In the genomic region with DNA sequence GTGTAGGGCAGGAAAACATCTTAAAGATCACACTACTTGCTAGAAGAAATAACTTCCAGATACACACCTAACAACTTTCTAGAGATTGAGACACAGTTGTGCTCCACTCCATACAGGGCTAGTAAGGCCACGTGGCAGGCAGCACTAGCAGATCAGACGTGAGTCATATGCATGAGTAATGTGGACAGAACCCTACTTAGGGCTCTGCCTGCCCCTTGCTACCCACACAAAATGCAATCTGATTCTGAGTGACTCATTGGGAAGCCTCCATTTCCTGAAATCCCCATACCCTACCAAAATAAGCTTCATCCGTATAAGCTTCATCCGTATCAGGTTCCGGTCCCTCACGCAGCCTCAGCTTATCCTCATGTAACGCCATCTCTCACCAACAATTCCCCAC, we compare ENCODE assay signal across 13 mouse cellular contexts. TPM values are rescaled to one million over a fixed set of nuclear protein-coding genes. Genes with fewer than 3 reads are reported as not detected.
A peak's percentile ranks its signal among the peaks of the same experiment; 100 is the strongest.
DNase-seq lines count a peak whose midpoint lies in the region; ATAC-seq lines count a peak whose summit lies in the region.
"Had no signal": no experiment of that assay in that cellular context is flagged by ENCODE, and none has a peak within 500 bp of the region (broad histone marks: within the 10 kb centered on the region; RNA-seq: fewer than 3 reads in every experiment).

No protein-coding gene starts in this region.

- no peaks in the 10 kb centered on the region for H3K9me3 ChIP-seq in embryonic facial prominence, embryonic 14.5 days (ENCODE audit: control insufficient read depth, low read length)
- H3K9me3 ChIP-seq in embryonic facial prominence, embryonic 10.5 days, result no peaks in the 10 kb centered on the region
- no peaks in the 10 kb centered on the region for H3K9me3 ChIP-seq in megakaryocyte, embryonic 14.5 days
- H3K9me3 ChIP-seq in stomach, embryonic 16.5 days (replicated peaks; ENCODE audit: control insufficient read depth, low read length), result no peaks in the 10 kb centered on the region

- H3K27me3 ChIP-seq in embryonic facial prominence, embryonic 14.5 days (replicated peaks; ENCODE audit: control insufficient read depth, insufficient read depth, low read length), result no peaks in the 10 kb centered on the region
- H3K27me3 ChIP-seq in embryonic facial prominence, embryonic 10.5 days (replicated peaks; ENCODE audit: low read depth, poor library complexity, severe bottlenecking), result no peaks in the 10 kb centered on the region
- no peaks in the 10 kb centered on the region for H3K27me3 ChIP-seq in megakaryocyte, embryonic 14.5 days (replicated peaks)
- no peaks in the 10 kb centered on the region for H3K27me3 ChIP-seq in stomach, embryonic 16.5 days (ENCODE audit: control insufficient read depth, insufficient read depth, low read length)

- whole genome bisulfite sequencing in embryonic facial prominence, embryonic 14.5 days, result 75% methylated on average over 7 of the region's 7 CpGs
- WGBS in embryonic facial prominence, embryonic 10.5 days, result 88% methylated on average over 7 of the region's 7 CpGs
- 78% methylated on average over 7 of the region's 7 CpGs for WGBS in stomach, embryonic 16.5 days

- no peak overlapping the region for H3K4me2 ChIP-seq in embryonic facial prominence, embryonic 14.5 days (ENCODE audit: low read depth, low read length)
- H3K4me2 ChIP-seq in stomach, embryonic 16.5 days (ENCODE audit: low read depth, low read length), result no peak overlapping the region

- H3K4me1 ChIP-seq in embryonic facial prominence, embryonic 14.5 days (ENCODE audit: control insufficient read depth, insufficient read depth, low read length), result peaks cover 9% of the 10 kb centered on the region
- peaks cover 7% of the 10 kb centered on the region for H3K4me1 ChIP-seq in embryonic facial prominence, embryonic 10.5 days
- H3K4me1 ChIP-seq in megakaryocyte, embryonic 14.5 days, result peaks cover 62% of the 10 kb centered on the region
- peaks cover 8% of the 10 kb centered on the region; the same call in 1 of the 2 replicates for H3K4me1 ChIP-seq in stomach, embryonic 16.5 days (ENCODE audit: control insufficient read depth, insufficient read depth, low read length)

- H3K9ac ChIP-seq in embryonic facial prominence, embryonic 14.5 days (ENCODE audit: low read depth, low read length), result no peak overlapping the region
- H3K9ac ChIP-seq in stomach, embryonic 16.5 days (ENCODE audit: low read length), result no peak overlapping the region

- no peak overlapping the region for H3K4me3 ChIP-seq in embryonic facial prominence, embryonic 14.5 days (ENCODE audit: low read depth, low read length)
- no peak overlapping the region for H3K4me3 ChIP-seq in embryonic facial prominence, embryonic 10.5 days
- H3K4me3 ChIP-seq in megakaryocyte, embryonic 14.5 days (replicated peaks), result peak overlapping the region; percentile 76
- no peak overlapping the region for H3K4me3 ChIP-seq in stomach, embryonic 16.5 days (replicated peaks; ENCODE audit: low read length)

- ATAC-seq in embryonic facial prominence, embryonic 14.5 days (ENCODE audit: low read depth), result 0 out of 2 replicates have a peak, but pooled peaks have one; percentile 45
- no peak for ATAC-seq in megakaryocyte, adult 5-6 weeks (ENCODE audit: poor library complexity, severe bottlenecking)
- 0 out of 2 replicates have a peak, but pooled peaks have one; percentile 67 for ATAC-seq in stomach, embryonic 16.5 days (ENCODE audit: insufficient read depth, low FRiP score)
- no peak for ATAC-seq in megakaryocyte-erythroid progenitor cell, adult 5-6 weeks (replicated peaks; ENCODE audit: low FRiP score, low TSS enrichment, poor library complexity, severe bottlenecking)
- no peak for ATAC-seq in megakaryocyte progenitor cell, adult 5-6 weeks (replicated peaks; ENCODE audit: poor library complexity)

- H3K36me3 ChIP-seq in embryonic facial prominence, embryonic 14.5 days (ENCODE audit: control insufficient read depth, insufficient read depth, low read length), result peaks cover 11% of the 10 kb centered on the region
- H3K36me3 ChIP-seq in embryonic facial prominence, embryonic 10.5 days (replicated peaks), result no peaks in the 10 kb centered on the region
- H3K36me3 ChIP-seq in megakaryocyte, embryonic 14.5 days (replicated peaks; ENCODE audit: low read length), result peaks cover 47% of the 10 kb centered on the region
- peaks cover 8% of the 10 kb centered on the region; the same call in 1 of the 2 replicates for H3K36me3 ChIP-seq in stomach, embryonic 16.5 days (ENCODE audit: control insufficient read depth, insufficient read depth, low read length)

- H3K27ac ChIP-seq in embryonic facial prominence, embryonic 14.5 days (replicated peaks; ENCODE audit: low read depth, low read length), result no peak overlapping the region
- H3K27ac ChIP-seq in embryonic facial prominence, embryonic 10.5 days (replicated peaks), result no peak overlapping the region
- no peak overlapping the region for H3K27ac ChIP-seq in stomach, embryonic 16.5 days (ENCODE audit: low read length)

- DNase-seq in embryonic facial prominence, embryonic 14.5 days (ENCODE audit: low spot score), result no peak
- DNase-seq in embryonic facial prominence, embryonic 10.5 days (ENCODE audit: low spot score), result no peak
- DNase-seq in adrenal gland, postnatal 25 days, result peak; percentile 37
- DNase-seq: layer of hippocampus, adult 9-11 months; liver; retina, postnatal 1 day had no signal

RNA-seq across cellular contexts. Expression of a gene that starts 8.1 kb away (rescaled TPM):
- 458 and 477 TPM in 2 replicates for polyA plus RNA-seq in embryonic facial prominence, embryonic 14.5 days (2014; fragmentation: Nextera tagmentation; extraction: Ambion mirVana)
- polyA plus RNA-seq in embryonic facial prominence, embryonic 10.5 days (2016; fragmentation: Nextera tagmentation; extraction: Ambion mirVana), result 104 and 116 TPM in 2 replicates
- 55.2 and 227 TPM in 2 replicates for polyA plus RNA-seq in megakaryocyte, embryonic 14.5 days (2012; ENCODE audit: insufficient read depth, low replicate concordance)
- 570 and 686 TPM in 2 replicates for total RNA-seq in megakaryocyte, adult 5-6 weeks (2015)
- 409 and 433 TPM in 2 replicates for total RNA-seq in megakaryocyte, adult 5-6 weeks (2017)
- total RNA-seq in adrenal gland, postnatal 25 days (2021), result 592 and 680 TPM in 2 replicates
- 323 and 376 TPM in 2 replicates for polyA plus RNA-seq in stomach, embryonic 16.5 days (2015; fragmentation: Nextera tagmentation; extraction: Ambion mirVana)
- total RNA-seq in megakaryocyte-erythroid progenitor cell, adult 5-6 weeks (2014; fragmentation: Nextera tagmentation), result 7.1 and 9.9 TPM in 2 replicates
- total RNA-seq in megakaryocyte-erythroid progenitor cell, adult 5-6 weeks (2017), result 16.3 and 26.3 TPM in 2 replicates
- 146 and 163 TPM in 2 replicates for total RNA-seq in megakaryocyte progenitor cell, adult 5-6 weeks (2015)
- 86.3 and 113 TPM in 2 replicates for total RNA-seq in megakaryocyte progenitor cell, adult 5-6 weeks (2017)

RNA-seq across cellular contexts. Expression of a gene that starts 8.1 kb away (rescaled TPM):
- polyA plus RNA-seq in embryonic facial prominence, embryonic 14.5 days (2014; fragmentation: Nextera tagmentation; extraction: Ambion mirVana), result 2.0 and 2.8 TPM in 2 replicates
- 0.39 and 0.78 TPM in 2 replicates for polyA plus RNA-seq in embryonic facial prominence, embryonic 10.5 days (2016; fragmentation: Nextera tagmentation; extraction: Ambion mirVana)
- polyA plus RNA-seq in megakaryocyte, embryonic 14.5 days (2012; ENCODE audit: insufficient read depth, low replicate concordance), result not detected in 2 replicates
- total RNA-seq in megakaryocyte, adult 5-6 weeks (2015), result 0.25 and 0.36 TPM in 2 replicates
- 0.53 TPM in 1 of 2 replicates, not detected in the other for total RNA-seq in megakaryocyte, adult 5-6 weeks (2017)
- total RNA-seq in adrenal gland, postnatal 25 days (2021), result 1.1 and 1.8 TPM in 2 replicates
- 1.4 and 2.8 TPM in 2 replicates for polyA plus RNA-seq in stomach, embryonic 16.5 days (2015; fragmentation: Nextera tagmentation; extraction: Ambion mirVana)
- 1.1 TPM in 1 of 2 replicates, not detected in the other for total RNA-seq in megakaryocyte-erythroid progenitor cell, adult 5-6 weeks (2014; fragmentation: Nextera tagmentation)
- 3.0 TPM in 1 of 2 replicates, not detected in the other for total RNA-seq in megakaryocyte-erythroid progenitor cell, adult 5-6 weeks (2017)
- total RNA-seq in megakaryocyte progenitor cell, adult 5-6 weeks (2015), result 0.35 and 0.49 TPM in 2 replicates
- 0.21 and 1.4 TPM in 2 replicates for total RNA-seq in megakaryocyte progenitor cell, adult 5-6 weeks (2017)
- polyA plus RNA-seq: neural tube, embryonic 11.5 days had no signal

RNA-seq across cellular contexts. Expression of a gene that starts 54.0 kb away (rescaled TPM):
- 0.33 and 0.73 TPM in 2 replicates for polyA plus RNA-seq in embryonic facial prominence, embryonic 14.5 days (2014; fragmentation: Nextera tagmentation; extraction: Ambion mirVana)
- polyA plus RNA-seq in embryonic facial prominence, embryonic 10.5 days (2016; fragmentation: Nextera tagmentation; extraction: Ambion mirVana), result not detected in 2 replicates
- polyA plus RNA-seq in megakaryocyte, embryonic 14.5 days (2012; ENCODE audit: insufficient read depth, low replicate concordance), result not detected in 2 replicates
- total RNA-seq in megakaryocyte, adult 5-6 weeks (2015), result not detected in 2 replicates
- not detected in 2 replicates for total RNA-seq in megakaryocyte, adult 5-6 weeks (2017)
- total RNA-seq in adrenal gland, postnatal 25 days (2021), result not detected in 2 replicates
- polyA plus RNA-seq in stomach, embryonic 16.5 days (2015; fragmentation: Nextera tagmentation; extraction: Ambion mirVana), result 0.13 and 0.30 TPM in 2 replicates
- not detected in 2 replicates for total RNA-seq in megakaryocyte-erythroid progenitor cell, adult 5-6 weeks (2014; fragmentation: Nextera tagmentation)
- total RNA-seq in megakaryocyte-erythroid progenitor cell, adult 5-6 weeks (2017), result not detected in 2 replicates
- total RNA-seq in megakaryocyte progenitor cell, adult 5-6 weeks (2015), result not detected in 2 replicates
- total RNA-seq in megakaryocyte progenitor cell, adult 5-6 weeks (2017), result not detected in 2 replicates
- polyA plus RNA-seq: kidney, embryonic 14.5 days had no signal

Comparison
In these comparisons a context has a peak if more than half of its experiments do, and no peak if none do; other contexts are left out.
1. ATAC-seq: peak in embryonic facial prominence, embryonic 14.5 days (single experiment) and stomach, embryonic 16.5 days (single experiment); none in megakaryocyte, adult 5-6 weeks (single experiment), megakaryocyte-erythroid progenitor cell, adult 5-6 weeks (single experiment) and megakaryocyte progenitor cell, adult 5-6 weeks (single experiment).